Mouse (Mus musculus) thymus, postnatal 0 days (tissue): Measurements from ENCODE around the gene Mto1. TPM values are rescaled to one million over a fixed set of nuclear protein-coding genes. Genes with fewer than 3 reads are reported as not detected.
"Not testable (repeated sequence)": the region's sequence is repeated elsewhere in the genome, so short reads cannot be mapped to it uniquely, and the experiment has no call there.

ENCODE experiments used
- DNase-seq: peaks from one replicate; pipeline ENCODE4 v3.0.0-alpha.2; 2015; ENCODE audit warnings: low spot score
- microRNA-seq: library from miRNA; unstranded; fragments of <30 nt; microRNA quantifications from one replicate; pipeline ENCODE4, GENCODE M21; 2016; ENCODE audit warnings: borderline number of aligned reads
- polyA plus RNA-seq: library from polyadenylated mRNA; unstranded; fragments of >200 nt; fragmentation: Nextera tagmentation; extraction: Ambion mirVana; gene quantifications from 2 replicates; pipeline ENCODE4 v1.2.1, GENCODE M21; 2015

Mto1 gene
- polyA plus RNA-seq, 1 experiment from 2014 or later, result 23.4 TPM

GRCm38 (mm10) chr9:78505223-78505622 is 57.2 kb downstream of the Mto1 start:
- DNase-seq, result no peak

DNA sequence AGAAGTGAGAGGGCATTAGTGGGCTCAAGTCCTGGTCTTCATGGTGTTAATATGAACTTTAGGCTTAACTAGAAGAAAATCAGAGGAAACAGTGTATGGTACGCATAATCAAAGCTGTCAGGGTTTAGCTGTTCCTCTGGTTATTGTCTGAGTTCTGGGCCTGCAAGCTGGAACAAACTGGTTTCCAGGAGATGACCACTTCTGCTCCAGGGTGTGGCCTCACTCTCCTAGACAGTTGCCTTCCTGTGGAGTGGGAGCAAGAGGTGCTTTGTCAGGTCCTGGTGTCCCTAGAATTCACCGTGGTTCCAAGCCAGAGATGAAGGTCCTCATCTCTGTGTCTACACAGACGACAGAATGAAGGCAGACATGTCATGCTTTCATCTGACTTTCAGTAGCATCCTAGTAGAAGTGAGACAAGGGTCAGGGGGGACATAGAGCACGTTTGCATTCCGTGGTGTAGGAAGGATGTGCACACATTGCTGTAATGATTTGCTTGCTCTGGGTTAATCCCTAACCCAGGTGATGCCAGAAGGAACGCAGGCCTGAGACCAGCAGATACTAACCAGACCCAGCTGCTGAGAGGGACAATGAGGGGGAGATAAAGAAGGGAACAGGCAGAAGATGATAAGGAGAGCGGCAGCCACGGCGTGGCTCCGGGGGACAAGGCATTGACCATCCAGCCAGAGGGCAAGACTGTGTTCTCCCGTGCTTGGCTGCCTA is 58.2 kb downstream of the Mto1 start:
- DNase-seq, result no peak

DNA sequence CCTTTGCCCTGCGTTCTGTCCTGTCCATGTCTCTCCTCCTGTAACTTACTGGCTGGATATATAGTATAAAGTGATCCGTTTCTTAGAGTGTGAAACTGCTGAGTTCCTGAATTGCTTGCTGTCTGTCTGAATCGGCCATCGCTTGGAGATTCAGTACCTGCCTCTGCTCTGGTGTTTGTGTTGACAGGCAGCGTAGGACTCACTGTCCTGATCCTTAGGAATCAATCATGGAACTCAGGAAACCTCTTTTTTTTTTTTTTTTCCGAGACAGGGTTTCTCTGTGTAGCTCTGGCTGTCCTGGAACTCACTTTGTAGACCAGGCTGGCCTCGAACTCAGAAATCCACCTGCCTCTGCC is 58.7 kb downstream of the Mto1 start:
- no peak for DNase-seq

DNA sequence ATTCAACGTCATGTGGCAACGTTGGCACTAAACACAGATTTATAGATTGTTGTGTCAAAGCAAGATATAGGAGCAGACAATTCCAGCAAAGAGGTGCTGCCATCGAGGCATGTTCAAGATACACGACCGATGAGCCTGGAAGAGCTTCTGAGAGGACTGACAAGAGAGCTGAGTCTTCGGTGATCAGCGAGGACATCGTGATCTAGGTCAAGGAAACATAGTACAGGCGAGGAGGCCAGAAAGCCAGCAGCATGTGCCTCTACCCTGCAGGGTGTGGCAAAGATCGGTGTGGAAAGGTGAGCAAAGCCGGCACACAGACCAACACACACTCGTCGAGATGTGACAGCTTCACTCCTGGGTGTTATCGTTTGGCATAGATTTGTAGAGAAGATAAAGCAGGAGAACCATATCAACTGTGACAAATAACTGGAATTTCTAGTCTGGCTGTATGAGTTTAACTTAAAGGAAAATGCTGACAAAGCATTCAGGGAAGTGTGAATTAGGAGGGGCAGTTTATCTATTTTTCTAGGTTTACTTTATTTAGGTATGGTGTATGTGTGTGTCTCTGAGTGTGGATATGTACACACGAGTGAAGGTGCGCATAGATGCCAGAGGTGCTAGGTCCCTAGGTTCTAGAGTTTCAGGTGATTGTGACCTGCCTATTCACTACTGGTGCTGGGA is 60.2 kb downstream of the Mto1 start:
- DNase-seq, result no peak

DNA sequence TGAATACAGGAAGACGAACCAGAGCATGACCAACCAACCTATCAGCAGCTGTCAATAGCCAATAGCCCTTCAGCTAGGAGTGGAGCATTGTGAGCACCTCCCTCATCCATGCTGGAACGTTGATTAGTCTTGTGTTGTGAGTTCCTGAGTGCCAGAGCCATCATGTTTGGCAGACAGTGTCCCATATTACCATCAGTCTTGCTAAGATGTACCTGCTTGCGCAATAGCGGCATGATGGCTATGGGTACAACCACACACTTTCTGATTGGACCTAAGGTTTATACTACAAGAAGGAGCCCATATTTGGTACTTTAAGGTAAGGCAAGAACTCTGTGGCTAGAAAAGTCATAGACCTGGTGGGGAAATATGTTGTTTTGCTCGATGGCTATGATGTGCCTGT is 63.7 kb downstream of the Mto1 start:
- DNase-seq, result no peak

DNA sequence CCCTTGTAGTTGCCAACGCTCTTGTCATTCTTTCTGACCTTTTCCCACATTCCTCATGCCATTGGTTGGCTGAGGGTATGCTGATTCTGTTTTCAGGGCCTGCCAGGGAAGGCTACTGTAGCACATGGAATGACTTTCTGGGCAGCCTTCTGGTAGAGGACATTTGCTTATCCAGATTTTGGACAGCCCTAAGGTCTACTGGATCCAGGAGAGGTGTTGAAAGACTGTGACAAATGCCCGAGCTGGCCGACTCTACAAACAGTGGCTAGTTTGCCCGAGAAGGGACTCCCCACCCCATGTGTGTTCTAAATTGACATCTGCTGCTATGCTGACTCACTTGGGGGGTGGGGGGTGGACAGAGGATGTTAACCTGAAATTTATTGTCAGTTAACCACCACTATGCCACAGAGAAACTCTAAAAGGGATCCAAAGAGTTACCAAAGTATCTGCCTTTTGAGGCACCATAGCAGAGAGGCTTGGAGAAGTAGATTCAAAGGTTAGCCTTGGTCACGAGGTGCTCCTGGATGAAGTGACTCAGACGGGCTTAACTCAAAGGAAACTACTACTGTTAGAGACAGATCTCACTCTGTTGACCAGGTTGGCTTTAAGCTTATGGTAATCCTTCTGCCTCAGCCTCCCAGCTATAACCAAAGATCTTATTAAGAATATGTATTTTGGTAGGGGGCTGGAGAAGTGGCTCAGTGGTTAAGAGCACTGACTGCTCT is 65.9 kb downstream of the Mto1 start:
- no peak for DNase-seq

- DNase-seq, result no peak
These were observed 66.7 kb downstream of the Mto1 start for GRCm38 (mm10) chr9:78514681-78515080.

DNA sequence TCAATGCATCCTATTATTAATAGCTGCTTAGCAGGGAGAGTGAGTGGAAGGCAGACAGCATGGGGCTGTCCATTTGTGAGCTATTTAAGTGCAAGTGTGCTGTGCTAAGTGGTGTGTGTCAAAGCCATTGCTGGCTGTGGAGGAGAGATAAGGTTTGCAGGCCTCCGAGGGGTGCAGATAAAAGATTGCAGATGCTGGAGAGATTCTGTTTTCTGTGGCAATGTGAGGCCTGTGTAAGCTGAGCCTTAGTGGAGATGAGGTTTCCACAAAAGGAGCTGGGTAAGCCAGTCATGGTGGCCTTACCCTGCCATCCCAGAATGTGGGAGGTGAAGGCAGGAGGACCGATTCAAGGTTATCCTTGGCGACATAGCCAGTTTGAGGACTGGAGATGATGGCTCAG is 68.1 kb downstream of the Mto1 start:
- no peak for DNase-seq

DNA sequence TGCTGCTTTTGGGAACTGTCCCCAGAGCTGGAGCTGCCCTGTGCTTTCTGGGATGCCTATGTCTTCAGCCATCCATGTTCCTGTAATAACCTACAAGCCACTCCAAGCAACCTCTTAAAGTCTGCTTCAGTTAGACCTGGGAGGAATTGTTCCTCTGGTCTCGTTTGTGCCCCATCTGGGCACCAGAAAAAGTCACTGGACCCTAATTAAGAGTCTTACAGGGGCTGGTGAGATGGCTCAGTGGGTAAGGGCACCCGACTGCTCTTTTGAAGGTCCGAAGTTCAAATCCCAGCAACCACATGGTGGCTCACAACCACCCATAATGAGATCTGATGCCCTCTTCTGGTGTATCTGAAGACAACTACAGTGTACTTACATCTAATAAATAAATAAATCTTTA is 69.2 kb downstream of the Mto1 start:
- not testable (repeated sequence) for DNase-seq

- no peak for DNase-seq
These were observed 72.2 kb downstream of the Mto1 start for GRCm38 (mm10) chr9:78520127-78520779.

- DNase-seq, result peak; percentile 16
These were observed 73.0 kb downstream of the Mto1 start for GRCm38 (mm10) chr9:78520780-78521601.

- peak; percentile 65 for DNase-seq
These were observed 73.7 kb downstream of the Mto1 start for GRCm38 (mm10) chr9:78521689-78522088.

Small RNAs within 50 kb of the gene (microRNA-seq; reads per million reads assigned to microRNA genes)
- gene Gm26377, result not detected

Other genes starting within 250 kb of the Mto1 start
- gene Gsta1, start 217.6 kb upstream of the Mto1 start, polyA plus RNA-seq, result 0.59 and 0.68 TPM in 2 replicates
- 0.24 TPM in 1 of 2 replicates, not detected in the other for gene Gm3776, start 191.1 kb upstream of the Mto1 start, polyA plus RNA-seq
- not detected in 2 replicates for gene Gm10639, start 158.3 kb upstream of the Mto1 start, polyA plus RNA-seq
- gene Omt2a, start 133.4 kb upstream of the Mto1 start, polyA plus RNA-seq, result 0.36 TPM in 1 of 2 replicates, not detected in the other
- 0.21 and 0.68 TPM in 2 replicates for gene Omt2b, start 120.6 kb upstream of the Mto1 start, polyA plus RNA-seq
- 6.3 and 6.4 TPM in 2 replicates for gene Gsta2, start 92.4 kb upstream of the Mto1 start, polyA plus RNA-seq
- 0.58 and 1.0 TPM in 2 replicates for gene Dppa5a, start 80.0 kb upstream of the Mto1 start, polyA plus RNA-seq
- 1.6 and 1.8 TPM in 2 replicates for gene Ooep, start 69.5 kb upstream of the Mto1 start, polyA plus RNA-seq
- 0.23 TPM in 2 replicates for gene Ddx43, start 52.4 kb upstream of the Mto1 start, polyA plus RNA-seq
- 2.6 and 3.0 TPM in 2 replicates for gene Cgas, start 5.0 kb upstream of the Mto1 start, polyA plus RNA-seq
- gene Gm17324, start 578 bp downstream of the Mto1 start, polyA plus RNA-seq, result 0.58 and 1.1 TPM in 2 replicates
- gene Eef1a1, start 40.9 kb downstream of the Mto1 start, polyA plus RNA-seq, result 3,927 and 4,011 TPM in 2 replicates
- gene Slc17a5, start 139.8 kb downstream of the Mto1 start, polyA plus RNA-seq, result 12.1 and 14.1 TPM in 2 replicates
- gene Cd109, start 167.3 kb downstream of the Mto1 start, polyA plus RNA-seq, result 0.42 and 0.69 TPM in 2 replicates